9 mouse cellular contexts compared by ENCODE assay signal in genomic region chr9:31159910-31160309, GRCm38 (mm10). TPM values are rescaled to one million over a fixed set of nuclear protein-coding genes. Genes with fewer than 3 reads are reported as not detected.
DNase-seq lines count a peak whose midpoint lies in the region; ATAC-seq and TF ChIP-seq lines count a peak whose summit lies in the region.
"Had no signal": no experiment of that assay in that cellular context is flagged by ENCODE, and none has a peak within 500 bp of the region (broad histone marks: within the 10 kb centered on the region; RNA-seq: fewer than 3 reads in every experiment).

No protein-coding gene starts in this region.

- no peaks in the 10 kb centered on the region for H3K27me3 ChIP-seq in liver, adult 2 months (ENCODE audit: control insufficient read depth, insufficient read depth, low read length)
- no peaks in the 10 kb centered on the region for H3K27me3 ChIP-seq in liver, embryonic 12.5 days (replicated peaks)
- H3K27me3 ChIP-seq in stomach, postnatal 0 days (ENCODE audit: control insufficient read depth, insufficient read depth, low read length): no peaks in the 10 kb centered on the region
- H3K27me3 ChIP-seq in midbrain, embryonic 15.5 days (replicated peaks): no peaks in the 10 kb centered on the region
- H3K27me3 ChIP-seq in midbrain, embryonic 13.5 days: no peaks in the 10 kb centered on the region
- H3K27me3 ChIP-seq: limb, embryonic 15.5 days had no signal

- no peak overlapping the region for H3K4me2 ChIP-seq in liver, embryonic 12.5 days
- no peak overlapping the region for H3K4me2 ChIP-seq in stomach, postnatal 0 days (replicated peaks; ENCODE audit: low read depth)
- no peak overlapping the region for H3K4me2 ChIP-seq in midbrain, embryonic 15.5 days
- no peak overlapping the region for H3K4me2 ChIP-seq in midbrain, embryonic 13.5 days (replicated peaks)
- H3K4me2 ChIP-seq: limb, embryonic 15.5 days had no signal

- no peak overlapping the region for H3K4me3 ChIP-seq in liver, adult 2 months (ENCODE audit: insufficient read depth, low read depth, low read length)
- no peak overlapping the region for H3K4me3 ChIP-seq in liver, embryonic 12.5 days
- H3K4me3 ChIP-seq in stomach, postnatal 0 days (ENCODE audit: low read depth, low read length): no peak overlapping the region
- H3K4me3 ChIP-seq in midbrain, embryonic 15.5 days: no peak overlapping the region
- H3K4me3 ChIP-seq in midbrain, embryonic 13.5 days (replicated peaks): no peak overlapping the region
- H3K4me3 ChIP-seq: limb, embryonic 15.5 days had no signal

- ATAC-seq in CD4-positive, CD25-positive, alpha-beta regulatory T cell, adult 4 months: no peak
- no peak for ATAC-seq in liver, embryonic 12.5 days
- no peak; the same call in 1 of the 2 replicates for ATAC-seq in stomach, postnatal 0 days (ENCODE audit: low FRiP score, low TSS enrichment)
- ATAC-seq in midbrain, embryonic 15.5 days (replicated peaks): no peak
- no peak for ATAC-seq in midbrain, embryonic 13.5 days

- peak; percentile 31; the same call in 1 of the 2 replicates for TF ChIP-seq CTCF in liver, adult 2 months (IDR thresholded peaks at IDR 0.05; ENCODE audit: low read depth, low read length)
- TF ChIP-seq CTCF in stomach, postnatal 0 days (IDR thresholded peaks at IDR 0.05; ENCODE audit: low read depth): peak; percentile 72

- TF ChIP-seq POLR2A in liver, adult 2 months (IDR thresholded peaks at IDR 0.05; ENCODE audit: extremely low read depth, insufficient read depth, low read length): no peak

- peaks cover 79% of the 10 kb centered on the region for H3K36me3 ChIP-seq in liver, adult 2 months (ENCODE audit: control insufficient read depth, insufficient read depth, low read length)
- H3K36me3 ChIP-seq in liver, embryonic 12.5 days: peaks cover 99% of the 10 kb centered on the region
- peaks cover 28% of the 10 kb centered on the region for H3K36me3 ChIP-seq in stomach, postnatal 0 days (ENCODE audit: control insufficient read depth, insufficient read depth, low read length)
- peaks cover 70% of the 10 kb centered on the region for H3K36me3 ChIP-seq in midbrain, embryonic 15.5 days (replicated peaks)
- peaks cover 90% of the 10 kb centered on the region for H3K36me3 ChIP-seq in midbrain, embryonic 13.5 days

- WGBS in liver, adult 2 months: 91% methylated on average over 4 of the region's 4 CpGs
- 79% methylated on average over 4 of the region's 4 CpGs for WGBS in liver, embryonic 12.5 days (ENCODE audit: insufficient replicate concordance)
- 66% methylated on average over 4 of the region's 4 CpGs for WGBS in stomach, postnatal 0 days
- WGBS in midbrain, embryonic 15.5 days: 87% methylated on average over 4 of the region's 4 CpGs
- WGBS in midbrain, embryonic 13.5 days: 89% methylated on average over 4 of the region's 4 CpGs

- H3K27ac ChIP-seq in liver, adult 2 months (replicated peaks; ENCODE audit: insufficient read depth, low read depth, low read length): no peak overlapping the region
- H3K27ac ChIP-seq in liver, embryonic 12.5 days: no peak overlapping the region
- no peak overlapping the region for H3K27ac ChIP-seq in stomach, postnatal 0 days (replicated peaks)
- H3K27ac ChIP-seq in midbrain, embryonic 15.5 days: no peak overlapping the region
- no peak overlapping the region for H3K27ac ChIP-seq in midbrain, embryonic 13.5 days
- H3K27ac ChIP-seq: limb, embryonic 15.5 days had no signal

- DNase-seq in CD4-positive, CD25-positive, alpha-beta regulatory T cell, adult 2 months (ENCODE audit: low read depth, low spot score): peak; percentile 24
- peak; percentile 41 for DNase-seq in liver, adult 2 months (ENCODE audit: extremely low read depth, low read depth, low spot score)
- peak; percentile 39 for DNase-seq in induced T-regulatory cell, adult 2 months (ENCODE audit: low read depth)
- DNase-seq in stomach, postnatal 0 days (ENCODE audit: low spot score): peak; percentile 45

- no peaks in the 10 kb centered on the region for H3K9me3 ChIP-seq in liver, embryonic 12.5 days (replicated peaks)
- H3K9me3 ChIP-seq in stomach, postnatal 0 days (ENCODE audit: control insufficient read depth, low read length): no peaks in the 10 kb centered on the region
- H3K9me3 ChIP-seq in midbrain, embryonic 15.5 days: no peaks in the 10 kb centered on the region
- no peaks in the 10 kb centered on the region for H3K9me3 ChIP-seq in midbrain, embryonic 13.5 days
- H3K9me3 ChIP-seq: limb, embryonic 15.5 days had no signal

- no peak overlapping the region for H3K9ac ChIP-seq in liver, adult 2 months (ENCODE audit: low read depth, low read length)
- H3K9ac ChIP-seq in liver, embryonic 12.5 days: no peak overlapping the region
- no peak overlapping the region for H3K9ac ChIP-seq in stomach, postnatal 0 days (ENCODE audit: low read length)
- no peak overlapping the region for H3K9ac ChIP-seq in midbrain, embryonic 15.5 days
- no peak overlapping the region for H3K9ac ChIP-seq in midbrain, embryonic 13.5 days (replicated peaks)
- H3K9ac ChIP-seq: limb, embryonic 15.5 days had no signal

- no peaks in the 10 kb centered on the region for H3K4me1 ChIP-seq in liver, adult 2 months (ENCODE audit: control insufficient read depth, insufficient read depth, low read length)
- H3K4me1 ChIP-seq in liver, embryonic 12.5 days: no peaks in the 10 kb centered on the region
- H3K4me1 ChIP-seq in stomach, postnatal 0 days (replicated peaks; ENCODE audit: control insufficient read depth, insufficient read depth): no peaks in the 10 kb centered on the region
- H3K4me1 ChIP-seq in midbrain, embryonic 15.5 days: no peaks in the 10 kb centered on the region
- H3K4me1 ChIP-seq in midbrain, embryonic 13.5 days (replicated peaks): no peaks in the 10 kb centered on the region
- H3K4me1 ChIP-seq: limb, embryonic 15.5 days had no signal

- no peak for TF ChIP-seq EP300 in stomach, postnatal 0 days (optimal IDR thresholded peaks at IDR 0.05)

- no peaks in the 10 kb centered on the region for H3K79me2 ChIP-seq in liver, adult 2 months (ENCODE audit: control insufficient read depth, insufficient read depth, low read length)

RNA-seq across cellular contexts. Expression of gene St14, which starts 28.3 kb away (rescaled TPM):
- polyA plus RNA-seq in CD4-positive, CD25-positive, alpha-beta regulatory T cell, adult 4 months (2017; shearing (Covaris generic)): 1 to 10 TPM; 4.1 to 6.1 TPM
- 0.27 and 0.46 TPM in 2 replicates for total RNA-seq in liver, adult 2 months (2014; rRNA removed)
- 0.31 and 0.37 TPM in 2 replicates for polyA plus RNA-seq in liver, adult 2 months (2012; rRNA removed)
- 0.28 and 0.38 TPM in 2 replicates for polyA plus RNA-seq in liver, embryonic 12.5 days (2016; fragmentation: Nextera tagmentation; extraction: Ambion mirVana)
- 60.4 and 61.6 TPM in 2 replicates for polyA plus RNA-seq in stomach, postnatal 0 days (2015; fragmentation: Nextera tagmentation; extraction: Ambion mirVana)
- 0.89 and 1.1 TPM in 2 replicates for polyA plus RNA-seq in midbrain, embryonic 15.5 days (2015; fragmentation: Nextera tagmentation; extraction: Ambion mirVana)
- 0.50 and 0.57 TPM in 2 replicates for polyA plus RNA-seq in midbrain, embryonic 13.5 days (2015; fragmentation: Nextera tagmentation; extraction: Ambion mirVana)

RNA-seq across cellular contexts. Expression of gene Aplp2, which starts 51.7 kb away (rescaled TPM):
- 10 to 100 TPM; 82.6 to 83.2 TPM for polyA plus RNA-seq in CD4-positive, CD25-positive, alpha-beta regulatory T cell, adult 4 months (2017; shearing (Covaris generic))
- 195 and 214 TPM in 2 replicates for total RNA-seq in liver, adult 2 months (2014; rRNA removed)
- polyA plus RNA-seq in liver, adult 2 months (2012; rRNA removed): 260 and 276 TPM in 2 replicates
- 210 and 212 TPM in 2 replicates for polyA plus RNA-seq in liver, embryonic 12.5 days (2016; fragmentation: Nextera tagmentation; extraction: Ambion mirVana)
- 187 and 200 TPM in 2 replicates for polyA plus RNA-seq in stomach, postnatal 0 days (2015; fragmentation: Nextera tagmentation; extraction: Ambion mirVana)
- polyA plus RNA-seq in midbrain, embryonic 15.5 days (2015; fragmentation: Nextera tagmentation; extraction: Ambion mirVana): 326 and 328 TPM in 2 replicates
- 233 and 270 TPM in 2 replicates for polyA plus RNA-seq in midbrain, embryonic 13.5 days (2015; fragmentation: Nextera tagmentation; extraction: Ambion mirVana)
